Mouse (Mus musculus) myocyte (in vitro differentiated cells): ENCODE measurements around the gene Gm37240.

ENCODE experiments used
- CEBPB ChIP-seq: IDR thresholded peaks from 2 replicates; pipeline ENCODE4 v1.6.1; 2011; ENCODE audit warnings: mild to moderate bottlenecking, moderate library complexity; ENCODE audit not compliant: poor library complexity, insufficient read depth, severe bottlenecking
- MYOG ChIP-seq, 3 experiments: IDR thresholded peaks; one replicate each; pipeline ENCODE4 v1.6.1; 2011; ENCODE audit warnings: control low read depth in 2 of 3, low read depth in 2 of 3, mild to moderate bottlenecking in 2 of 3; ENCODE audit not compliant: insufficient read length in 2 of 3, control insufficient read depth in 1 of 3, insufficient read depth in 1 of 3
- POLR2A ChIP-seq: IDR thresholded peaks from one replicate; pipeline ENCODE4 v1.6.1; 2011; ENCODE audit warnings: low read depth, mild to moderate bottlenecking, control low read depth, moderate library complexity; ENCODE audit not compliant: insufficient read length

DNA sequence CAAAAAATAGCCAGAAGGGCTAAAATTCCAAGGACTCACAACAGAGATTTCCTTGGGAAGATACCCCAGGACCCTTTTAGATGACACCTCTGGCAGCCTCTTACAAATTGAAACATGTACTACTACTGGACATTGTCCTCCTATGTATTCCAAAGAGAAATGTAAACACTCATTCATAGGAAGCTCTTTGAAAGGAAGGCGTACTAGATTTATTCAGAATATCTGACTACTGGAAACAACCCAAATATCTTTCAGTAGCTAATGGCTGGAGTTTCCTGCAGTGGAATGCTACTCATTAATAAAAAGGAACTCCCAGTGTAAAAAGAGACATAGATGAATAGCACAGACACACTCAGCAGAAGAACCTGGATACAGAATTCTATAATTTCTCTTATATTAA lies 1035.5 kb downstream of the Gm37240 start:
- no peak for TF ChIP-seq POLR2A
- TF ChIP-seq MYOG (IDR thresholded peaks at IDR 0.05; ENCODE audit: control insufficient read depth in 1 of 3, insufficient read depth in 1 of 3, insufficient read length in 2 of 3, low read depth in 2 of 3) = no peak
- TF ChIP-seq CEBPB = no peak
